Mouse (Mus musculus): ENCODE data around the gene Bdh2. TPM values are rescaled to one million over a fixed set of nuclear protein-coding genes. Genes with fewer than 3 reads are reported as not detected.

Gene Bdh2
- total RNA-seq, 2 experiments from 2014 or later: 4.4 to 4.7 TPM

- no peak for DNase-seq
- intact Hi-C loops (cut with DNase I; ENCODE audit: low total_unique reads): no loop called here
These were observed 68.0 kb downstream of the Bdh2 start for GRCm38 (mm10) chr3:135349022-135349421.

- DNase-seq: no peak
- intact Hi-C loops (cut with DNase I; ENCODE audit: low total_unique reads): no loop called here
These were observed 70.8 kb downstream of the Bdh2 start for GRCm38 (mm10) chr3:135351857-135352256.

Other genes with a start within 250 kb of the Bdh2 start
- gene Cenpe, start 68.7 kb upstream of the Bdh2 start, total RNA-seq (2021): 1 to 10 TPM; 1.7 to 1.9 TPM
- gene Slc9b2, start 26.5 kb downstream of the Bdh2 start, total RNA-seq (2021): under 1 TPM; 0.29 to 0.33 TPM
- gene Slc9b1, start 66.8 kb downstream of the Bdh2 start, total RNA-seq (2021): not detected
- 10 to 100 TPM; 20.0 to 21.0 TPM for gene Cisd2, start 142.7 kb downstream of the Bdh2 start, total RNA-seq (2021)
- gene Ube2d3, start 156.9 kb downstream of the Bdh2 start, total RNA-seq (2021): 100 to 1,000 TPM; 286 to 311 TPM
- gene Manba, start 204.4 kb downstream of the Bdh2 start, total RNA-seq (2021): 1 to 10 TPM; 4.6 to 6.6 TPM